Mouse (Mus musculus): ENCODE measurements around the gene Galns. TPM values are rescaled to one million over a fixed set of nuclear protein-coding genes. Genes with fewer than 3 reads are reported as not detected.
A peak's percentile ranks its signal among the peaks of the same experiment; 100 is the strongest.
"Not testable (repeated sequence)": the region's sequence is repeated elsewhere in the genome, so short reads cannot be mapped to it uniquely, and the experiment has no call there.

Gene Galns
- polyA plus RNA-seq, 1 experiment from 2014 or later, result 4.5 TPM

- H3K27ac ChIP-seq (replicated peaks), result no peak overlapping the region
- no peaks in the 10 kb centered on the region for H3K36me3 ChIP-seq
- H3K9ac ChIP-seq (replicated peaks), result no peak overlapping the region
- H3K27me3 ChIP-seq, result no peaks in the 10 kb centered on the region
- WGBS, result 86% methylated on average over 9 of the region's 9 CpGs
- H3K4me3 ChIP-seq, result no peak overlapping the region
- 0 out of 2 replicates have a peak, but pooled peaks cover 10% of the 10 kb centered on the region for H3K4me1 ChIP-seq
- ATAC-seq (replicated peaks), result no peak
- no peaks in the 10 kb centered on the region for H3K9me3 ChIP-seq
- H3K4me2 ChIP-seq (replicated peaks), result no peak overlapping the region
These were observed 26.3 kb downstream of the Galns start for GRCm38 (mm10) chr8:122584981-122585380.

GRCm38 (mm10) chr8:122580926-122581325 is 30.3 kb downstream of the Galns start:
- WGBS, result 81% methylated on average over 15 of the region's 15 CpGs
- no peak overlapping the region for H3K9ac ChIP-seq (replicated peaks)

GRCm38 (mm10) chr8:122579196-122579595 is 32.1 kb downstream of the Galns start:
- Histone ChIP-seq H3K4me1 (peaks cover 28% of the 10 kb centered on the region), H3K4me2 (replicated peaks) (no peak overlapping the region), H3K4me3 (no peak overlapping the region), H3K27ac (replicated peaks) (no peak overlapping the region), H3K36me3 (peaks cover 5% of the 10 kb centered on the region; the same call in 1 of the 2 replicates), H3K27me3 (no peaks in the 10 kb centered on the region), H3K9ac (replicated peaks) (no peak overlapping the region), H3K9me3 (no peaks in the 10 kb centered on the region)
- no peak for ATAC-seq (replicated peaks)
- WGBS, result 17% methylated on average over 7 of the region's 7 CpGs

More at GRCm38 (mm10) chr8:122580926-122581325, 30.3 kb downstream of the Galns start:
- H3K4me3 ChIP-seq, result no peak overlapping the region
- H3K4me1 ChIP-seq, result peaks cover 16% of the 10 kb centered on the region
- no peak overlapping the region for H3K27ac ChIP-seq (replicated peaks)
- H3K9me3 ChIP-seq, result no peaks in the 10 kb centered on the region
- H3K36me3 ChIP-seq, result no peaks in the 10 kb centered on the region
- no peak for ATAC-seq (replicated peaks)
- no peaks in the 10 kb centered on the region for H3K27me3 ChIP-seq
- no peak overlapping the region for H3K4me2 ChIP-seq (replicated peaks)

GRCm38 (mm10) chr8:122577116-122577515 is 34.1 kb downstream of the Galns start:
- Histone ChIP-seq H3K4me1 (peaks cover 34% of the 10 kb centered on the region), H3K4me2 (replicated peaks) (peak overlapping the region; percentile 78), H3K9ac (replicated peaks) (peak overlapping the region; percentile 65; the same call in 1 of the 2 replicates), H3K27ac (replicated peaks) (peak overlapping the region; percentile 42; the same call in 1 of the 2 replicates), H3K4me3 (peak overlapping the region; percentile 76), H3K27me3 (no peaks in the 10 kb centered on the region), H3K9me3 (no peaks in the 10 kb centered on the region), H3K36me3 (peaks cover 9% of the 10 kb centered on the region; the same call in 1 of the 2 replicates)
- peak; percentile 36; the same call in 1 of the 2 replicates for ATAC-seq (replicated peaks)
- 30% methylated on average over 10 of the region's 10 CpGs for WGBS

GRCm38 (mm10) chr8:122576648-122577022 is 34.6 kb downstream of the Galns start, which contains the start of gene Aprt:
Gene Aprt, minus strand, starts transcription at chr8:122576909.
- peaks cover 34% of the 10 kb centered on the region for H3K4me1 ChIP-seq
- H3K36me3 ChIP-seq, result peaks cover 10% of the 10 kb centered on the region; the same call in 1 of the 2 replicates
- H3K4me3 ChIP-seq, result peak within 1 kb of the TSS; percentile 76
- H3K4me2 ChIP-seq (replicated peaks), result peak within 1 kb of the TSS; percentile 78
- peak within 1 kb of the TSS; percentile 65 for H3K9ac ChIP-seq (replicated peaks)
- H3K9me3 ChIP-seq, result no peaks in the 10 kb centered on the region
- WGBS, result under 1% methylated on average over 39 of the region's 39 CpGs
- peak; percentile 92 for ATAC-seq (replicated peaks)
- no peaks in the 10 kb centered on the region for H3K27me3 ChIP-seq
- H3K27ac ChIP-seq (replicated peaks), result peak within 1 kb of the TSS; percentile 42

- WGBS, result 16% methylated on average over 21 of the region's 21 CpGs
- H3K4me1 ChIP-seq, result peaks cover 34% of the 10 kb centered on the region
- ATAC-seq (replicated peaks), result peak; percentile 20
- no peaks in the 10 kb centered on the region for H3K27me3 ChIP-seq
- peak overlapping the region; percentile 65 for H3K9ac ChIP-seq (replicated peaks)
- H3K4me3 ChIP-seq, result peak overlapping the region; percentile 76
- peak overlapping the region; percentile 78 for H3K4me2 ChIP-seq (replicated peaks)
- no peaks in the 10 kb centered on the region for H3K9me3 ChIP-seq
- peaks cover 10% of the 10 kb centered on the region; the same call in 1 of the 2 replicates for H3K36me3 ChIP-seq
- H3K27ac ChIP-seq (replicated peaks), result peak overlapping the region; percentile 42
These were observed 35.3 kb downstream of the Galns start for GRCm38 (mm10) chr8:122575735-122576647.

- 76% methylated on average over 8 of the region's 8 CpGs for WGBS
- ATAC-seq (replicated peaks), result no peak
- Histone ChIP-seq H3K4me2 (replicated peaks) (peak overlapping the region; percentile 78), H3K9ac (replicated peaks) (peak overlapping the region; percentile 65; the same call in 1 of the 2 replicates), H3K36me3 (peaks cover 10% of the 10 kb centered on the region; the same call in 1 of the 2 replicates), H3K4me3 (peak overlapping the region; percentile 76; the same call in 1 of the 2 replicates), H3K4me1 (peaks cover 34% of the 10 kb centered on the region), H3K9me3 (no peaks in the 10 kb centered on the region), H3K27ac (replicated peaks) (no peak overlapping the region), H3K27me3 (no peaks in the 10 kb centered on the region)
These were observed 36.0 kb downstream of the Galns start for GRCm38 (mm10) chr8:122575286-122575685.

GRCm38 (mm10) chr8:122574667-122575251 is 36.5 kb downstream of the Galns start:
- Histone ChIP-seq H3K27ac (replicated peaks) (no peak overlapping the region), H3K4me3 (no peak overlapping the region), H3K4me2 (replicated peaks) (peak overlapping the region; percentile 78; the same call in 1 of the 2 replicates), H3K4me1 (peaks cover 34% of the 10 kb centered on the region), H3K9ac (replicated peaks) (no peak overlapping the region), H3K9me3 (no peaks in the 10 kb centered on the region), H3K36me3 (peaks cover 13% of the 10 kb centered on the region; the same call in 1 of the 2 replicates), H3K27me3 (no peaks in the 10 kb centered on the region)
- ATAC-seq (replicated peaks), result no peak
- WGBS, result 65% methylated on average over 10 of the region's 10 CpGs

GRCm38 (mm10) chr8:122574264-122574663 is 37.0 kb downstream of the Galns start:
- 69% methylated on average over 3 of the region's 3 CpGs for WGBS

GRCm38 (mm10) chr8:122573577-122573976 is 37.7 kb downstream of the Galns start:
- Histone ChIP-seq H3K36me3 (peaks cover 13% of the 10 kb centered on the region; the same call in 1 of the 2 replicates), H3K9me3 (no peaks in the 10 kb centered on the region), H3K27ac (replicated peaks) (no peak overlapping the region; the same call in 1 of the 2 replicates), H3K4me1 (peaks cover 45% of the 10 kb centered on the region), H3K4me2 (replicated peaks) (no peak overlapping the region), H3K4me3 (no peak overlapping the region), H3K27me3 (no peaks in the 10 kb centered on the region), H3K9ac (replicated peaks) (no peak overlapping the region)
- no peak for ATAC-seq (replicated peaks)
- 48% methylated on average over 9 of the region's 9 CpGs for WGBS

More at GRCm38 (mm10) chr8:122574264-122574663, 37.0 kb downstream of the Galns start:
- Histone ChIP-seq H3K9ac (replicated peaks) (no peak overlapping the region), H3K4me2 (replicated peaks) (no peak overlapping the region), H3K27ac (replicated peaks) (no peak overlapping the region), H3K4me3 (no peak overlapping the region), H3K27me3 (no peaks in the 10 kb centered on the region), H3K9me3 (no peaks in the 10 kb centered on the region), H3K4me1 (peaks cover 38% of the 10 kb centered on the region), H3K36me3 (peaks cover 13% of the 10 kb centered on the region; the same call in 1 of the 2 replicates)
- no peak for ATAC-seq (replicated peaks)

- H3K27ac ChIP-seq (replicated peaks); H3K4me3 ChIP-seq; H3K27me3 ChIP-seq; H3K4me2 ChIP-seq (replicated peaks); H3K9ac ChIP-seq (replicated peaks); H3K9me3 ChIP-seq; ATAC-seq (replicated peaks): not testable (repeated sequence)
- peaks cover 13% of the 10 kb centered on the region; the same call in 1 of the 2 replicates for H3K36me3 ChIP-seq
- 28% methylated on average over 4 of the region's 4 CpGs for WGBS
- peaks cover 49% of the 10 kb centered on the region for H3K4me1 ChIP-seq
These were observed 38.1 kb downstream of the Galns start for GRCm38 (mm10) chr8:122573176-122573575.

- 97% methylated on average over 3 of the region's 3 CpGs for WGBS
- no peak overlapping the region for H3K27ac ChIP-seq (replicated peaks)
- H3K4me3 ChIP-seq, result no peak overlapping the region
- no peaks in the 10 kb centered on the region for H3K9me3 ChIP-seq
- H3K4me2 ChIP-seq (replicated peaks), result no peak overlapping the region
- ATAC-seq (replicated peaks), result no peak
- peaks cover 13% of the 10 kb centered on the region; the same call in 1 of the 2 replicates for H3K36me3 ChIP-seq
- H3K9ac ChIP-seq (replicated peaks), result no peak overlapping the region
- H3K4me1 ChIP-seq, result peaks cover 49% of the 10 kb centered on the region
- H3K27me3 ChIP-seq, result no peaks in the 10 kb centered on the region
These were observed 38.5 kb downstream of the Galns start for GRCm38 (mm10) chr8:122572751-122573150.
